Mouse (Mus musculus): ENCODE data around the gene Mprip. TPM values are rescaled to one million over a fixed set of nuclear protein-coding genes. Genes with fewer than 3 reads are reported as not detected.
"Not testable (repeated sequence)": the region's sequence is repeated elsewhere in the genome, so short reads cannot be mapped to it uniquely, and the experiment has no call there.

Mprip gene
- polyA plus RNA-seq, 1 experiment from 2014 or later: 56.2 TPM

GRCm38 (mm10) chr11:59662877-59663775, 2.0 kb downstream of the Mprip start:
- peaks cover 33% of the 10 kb centered on the region for H3K4me1 ChIP-seq (replicated peaks; ENCODE audit: control insufficient read depth, insufficient read depth, low read length)
- peak overlapping the region; percentile 83 for H3K27ac ChIP-seq (ENCODE audit: low read depth)
- no peaks in the 10 kb centered on the region for H3K9me3 ChIP-seq (ENCODE audit: control insufficient read depth, low read length)
- peak overlapping the region; percentile 85 for H3K9ac ChIP-seq (ENCODE audit: low read length)
- no peaks in the 10 kb centered on the region for H3K27me3 ChIP-seq (replicated peaks; ENCODE audit: control insufficient read depth, insufficient read depth, low read length)
- DNase-seq (ENCODE audit: low spot score) (peak; percentile 70), ATAC-seq (replicated peaks; ENCODE audit: low FRiP score, low TSS enrichment, low read depth) (peak; percentile 7; the same call in 1 of the 2 replicates)
- H3K36me3 ChIP-seq (ENCODE audit: control insufficient read depth, insufficient read depth, low read length): no peaks in the 10 kb centered on the region
- H3K4me3 ChIP-seq (ENCODE audit: low read depth, low read length): peak overlapping the region; percentile 76
- H3K4me2 ChIP-seq (ENCODE audit: low read length): peak overlapping the region; percentile 98
- WGBS: 3% methylated on average over 30 of the region's 30 CpGs

DNA sequence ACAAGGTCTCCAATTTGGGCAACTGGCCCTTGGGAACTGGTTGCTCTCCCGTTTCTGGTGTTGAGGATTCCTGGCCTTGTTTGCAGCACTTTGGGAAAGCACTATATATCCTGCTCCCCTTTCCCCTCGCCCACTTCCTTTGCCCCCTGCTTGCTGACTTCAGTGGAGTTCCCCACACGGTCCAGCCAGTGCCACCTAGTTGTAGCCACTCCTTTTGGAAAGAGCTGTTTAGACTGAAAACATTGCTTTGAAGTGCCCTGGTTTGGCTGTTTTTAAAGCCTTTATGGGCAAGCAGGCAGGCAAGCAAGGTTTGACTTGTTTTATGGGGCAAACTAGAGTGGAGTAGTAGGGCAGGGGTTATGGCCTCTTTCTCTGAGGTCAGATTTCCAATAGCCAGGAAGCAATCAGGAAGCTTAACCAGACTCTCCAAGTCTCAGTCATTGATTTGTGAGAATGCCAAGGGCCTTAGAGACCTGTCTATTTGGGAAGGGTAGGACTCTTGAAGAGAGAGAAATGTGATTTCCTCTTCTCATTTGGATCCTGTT, 2.7 kb downstream of the Mprip start:
- no peak for DNase-seq (ENCODE audit: low spot score)
- WGBS: 7% methylated on average over 3 of the region's 3 CpGs

GRCm38 (mm10) chr11:59664818-59665217, 3.7 kb downstream of the Mprip start:
- 22% methylated on average over 3 of the region's 3 CpGs for WGBS
- no peaks in the 10 kb centered on the region for H3K9me3 ChIP-seq (ENCODE audit: control insufficient read depth, low read length)
- DNase-seq (ENCODE audit: low spot score): no peak
- H3K9ac ChIP-seq (ENCODE audit: low read length): no peak overlapping the region
- peak overlapping the region; percentile 57 for H3K27ac ChIP-seq (ENCODE audit: low read depth)
- no peak overlapping the region for H3K4me3 ChIP-seq (ENCODE audit: low read depth, low read length)
- ATAC-seq (replicated peaks; ENCODE audit: low FRiP score, low TSS enrichment, low read depth): no peak
- H3K27me3 ChIP-seq (replicated peaks; ENCODE audit: control insufficient read depth, insufficient read depth, low read length): no peaks in the 10 kb centered on the region
- H3K36me3 ChIP-seq (ENCODE audit: control insufficient read depth, insufficient read depth, low read length): no peaks in the 10 kb centered on the region
- H3K4me2 ChIP-seq (ENCODE audit: low read length): peak overlapping the region; percentile 98
- peaks cover 33% of the 10 kb centered on the region for H3K4me1 ChIP-seq (replicated peaks; ENCODE audit: control insufficient read depth, insufficient read depth, low read length)

More for the DNA sequence above, 2.7 kb downstream of the Mprip start:
- peak overlapping the region; percentile 85 for H3K9ac ChIP-seq (ENCODE audit: low read length)
- H3K4me2 ChIP-seq (ENCODE audit: low read length): peak overlapping the region; percentile 98
- peaks cover 33% of the 10 kb centered on the region for H3K4me1 ChIP-seq (replicated peaks; ENCODE audit: control insufficient read depth, insufficient read depth, low read length)
- H3K27ac ChIP-seq (ENCODE audit: low read depth): peak overlapping the region; percentile 83; the same call in 1 of the 2 replicates
- peak overlapping the region; percentile 76 for H3K4me3 ChIP-seq (ENCODE audit: low read depth, low read length)
- no peaks in the 10 kb centered on the region for H3K9me3 ChIP-seq (ENCODE audit: control insufficient read depth, low read length)
- H3K36me3 ChIP-seq (ENCODE audit: control insufficient read depth, insufficient read depth, low read length): no peaks in the 10 kb centered on the region
- no peaks in the 10 kb centered on the region for H3K27me3 ChIP-seq (replicated peaks; ENCODE audit: control insufficient read depth, insufficient read depth, low read length)
- ATAC-seq (replicated peaks; ENCODE audit: low FRiP score, low TSS enrichment, low read depth): no peak

DNA sequence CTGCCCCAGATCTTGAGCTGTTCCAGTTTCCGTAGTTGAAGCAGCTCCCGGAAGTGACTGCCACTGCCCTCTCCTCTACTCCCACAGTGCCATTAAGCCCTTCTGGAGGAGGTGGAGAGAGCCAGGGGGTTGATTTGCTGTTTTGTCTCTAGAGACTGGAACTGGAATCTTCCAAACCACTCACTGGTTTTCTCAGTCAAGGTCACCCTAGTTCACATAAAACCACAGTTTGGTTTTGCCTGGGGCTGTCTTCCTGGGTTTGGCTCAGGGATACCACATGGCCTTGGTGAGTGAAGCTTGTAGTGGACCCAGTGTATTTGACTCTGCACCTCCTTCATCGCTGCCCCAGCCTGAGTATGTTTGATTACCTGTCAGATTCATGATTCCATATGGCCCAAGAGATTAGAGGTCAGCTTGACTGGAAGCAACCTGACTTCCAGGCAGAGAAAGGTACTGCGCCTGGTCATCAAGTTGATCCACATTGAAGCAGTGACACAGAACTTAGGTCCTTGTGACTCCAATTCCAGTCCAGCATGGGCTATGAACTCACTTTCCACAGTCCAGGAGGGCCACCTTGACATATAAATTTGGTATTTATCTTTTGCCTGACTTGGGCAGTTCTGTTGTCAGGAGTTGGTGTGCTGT, 10.1 kb downstream of the Mprip start:
- H3K27ac ChIP-seq (ENCODE audit: low read depth): no peak overlapping the region
- no peaks in the 10 kb centered on the region for H3K9me3 ChIP-seq (ENCODE audit: control insufficient read depth, low read length)
- no peaks in the 10 kb centered on the region for H3K27me3 ChIP-seq (replicated peaks; ENCODE audit: control insufficient read depth, insufficient read depth, low read length)
- WGBS: 66% methylated on average over 4 of the region's 4 CpGs
- ATAC-seq (replicated peaks; ENCODE audit: low FRiP score, low TSS enrichment, low read depth) (no peak), DNase-seq (ENCODE audit: low spot score) (no peak)
- no peak overlapping the region for H3K4me2 ChIP-seq (ENCODE audit: low read length)
- H3K4me3 ChIP-seq (ENCODE audit: low read depth, low read length): no peak overlapping the region
- H3K4me1 ChIP-seq (replicated peaks; ENCODE audit: control insufficient read depth, insufficient read depth, low read length): no peaks in the 10 kb centered on the region
- H3K36me3 ChIP-seq (ENCODE audit: control insufficient read depth, insufficient read depth, low read length): no peaks in the 10 kb centered on the region
- no peak overlapping the region for H3K9ac ChIP-seq (ENCODE audit: low read length)

GRCm38 (mm10) chr11:59674013-59674412, 12.9 kb downstream of the Mprip start:
- DNase-seq (ENCODE audit: low spot score) (no peak), ATAC-seq (replicated peaks; ENCODE audit: low FRiP score, low TSS enrichment, low read depth) (no peak)
- no peak overlapping the region for H3K9ac ChIP-seq (ENCODE audit: low read length)
- no peak overlapping the region for H3K27ac ChIP-seq (ENCODE audit: low read depth)
- H3K36me3 ChIP-seq (ENCODE audit: control insufficient read depth, insufficient read depth, low read length): no peaks in the 10 kb centered on the region
- no peak overlapping the region for H3K4me3 ChIP-seq (ENCODE audit: low read depth, low read length)
- no peaks in the 10 kb centered on the region for H3K4me1 ChIP-seq (replicated peaks; ENCODE audit: control insufficient read depth, insufficient read depth, low read length)
- 77% methylated on average over 3 of the region's 3 CpGs for WGBS
- no peaks in the 10 kb centered on the region for H3K9me3 ChIP-seq (ENCODE audit: control insufficient read depth, low read length)
- no peaks in the 10 kb centered on the region for H3K27me3 ChIP-seq (replicated peaks; ENCODE audit: control insufficient read depth, insufficient read depth, low read length)
- H3K4me2 ChIP-seq (ENCODE audit: low read length): no peak overlapping the region

GRCm38 (mm10) chr11:59674746-59675145, 13.6 kb downstream of the Mprip start:
- not testable (repeated sequence) for H3K36me3 ChIP-seq (ENCODE audit: control insufficient read depth, insufficient read depth, low read length); H3K4me2 ChIP-seq (ENCODE audit: low read length); H3K9ac ChIP-seq (ENCODE audit: low read length); H3K4me3 ChIP-seq (ENCODE audit: low read depth, low read length); H3K27me3 ChIP-seq (replicated peaks; ENCODE audit: control insufficient read depth, insufficient read depth, low read length); H3K4me1 ChIP-seq (replicated peaks; ENCODE audit: control insufficient read depth, insufficient read depth, low read length); H3K27ac ChIP-seq (ENCODE audit: low read depth); ATAC-seq (replicated peaks; ENCODE audit: low FRiP score, low TSS enrichment, low read depth); H3K9me3 ChIP-seq (ENCODE audit: control insufficient read depth, low read length); DNase-seq (ENCODE audit: low spot score)
- 96% methylated on average over 8 of the region's 8 CpGs for WGBS

GRCm38 (mm10) chr11:59677767-59678166, 16.7 kb downstream of the Mprip start:
- Histone ChIP-seq H3K9me3 (ENCODE audit: control insufficient read depth, low read length) (no peaks in the 10 kb centered on the region), H3K9ac (ENCODE audit: low read length) (no peak overlapping the region), H3K4me3 (ENCODE audit: low read depth, low read length) (no peak overlapping the region), H3K27me3 (replicated peaks; ENCODE audit: control insufficient read depth, insufficient read depth, low read length) (no peaks in the 10 kb centered on the region), H3K4me2 (ENCODE audit: low read length) (no peak overlapping the region), H3K36me3 (ENCODE audit: control insufficient read depth, insufficient read depth, low read length) (0 out of 2 replicates have a peak, but pooled peaks cover 4% of the 10 kb centered on the region), H3K27ac (ENCODE audit: low read depth) (no peak overlapping the region), H3K4me1 (replicated peaks; ENCODE audit: control insufficient read depth, insufficient read depth, low read length) (no peaks in the 10 kb centered on the region)
- no peak for ATAC-seq (replicated peaks; ENCODE audit: low FRiP score, low TSS enrichment, low read depth)
- 86% methylated on average over 2 of the region's 2 CpGs for whole genome bisulfite sequencing
- DNase-seq (ENCODE audit: low spot score): no peak

GRCm38 (mm10) chr11:59678693-59679092, 17.6 kb downstream of the Mprip start:
- 0 out of 2 replicates have a peak, but pooled peaks cover 4% of the 10 kb centered on the region for H3K36me3 ChIP-seq (ENCODE audit: control insufficient read depth, insufficient read depth, low read length)
- no peak for ATAC-seq (replicated peaks; ENCODE audit: low FRiP score, low TSS enrichment, low read depth)
- H3K9me3 ChIP-seq (ENCODE audit: control insufficient read depth, low read length): no peaks in the 10 kb centered on the region
- H3K4me1 ChIP-seq (replicated peaks; ENCODE audit: control insufficient read depth, insufficient read depth, low read length): no peaks in the 10 kb centered on the region
- DNase-seq (ENCODE audit: low spot score): no peak
- H3K27ac ChIP-seq (ENCODE audit: low read depth): no peak overlapping the region
- 95% methylated on average over 2 of the region's 2 CpGs for WGBS
- H3K9ac ChIP-seq (ENCODE audit: low read length): no peak overlapping the region
- no peak overlapping the region for H3K4me2 ChIP-seq (ENCODE audit: low read length)
- H3K4me3 ChIP-seq (ENCODE audit: low read depth, low read length): no peak overlapping the region
- H3K27me3 ChIP-seq (replicated peaks; ENCODE audit: control insufficient read depth, insufficient read depth, low read length): no peaks in the 10 kb centered on the region

Measured in intestine, embryonic 14.5 days (tissue).